Mouse (Mus musculus) CH12.LX (cell line): ENCODE results near the gene Naa35.

Experiments
- CHD1 ChIP-seq: IDR thresholded peaks from 2 replicates; pipeline ENCODE4 v1.6.1; 2012; ENCODE audit warnings: low read depth, low read length, improper control_type of control experiment, inconsistent platforms
- CTCF ChIP-seq, 2 experiments: IDR thresholded peaks in 1 of 2; conservative IDR thresholded peaks in 1 of 2; 2 replicates each; pipeline ENCODE4 v1.5.1; 2011 to 2012; ENCODE audit warnings: low read depth in 2 of 2, low read length in 2 of 2, improper control_type of control experiment in 1 of 2, inconsistent platforms in 1 of 2, mild to moderate bottlenecking in 1 of 2, moderate library complexity in 1 of 2
- E2F4 ChIP-seq: IDR thresholded peaks from 2 replicates; pipeline ENCODE4 v1.6.1; 2011; ENCODE audit warnings: low read depth, low read length, improper control_type of control experiment; ENCODE audit not compliant: insufficient replicate concordance
- ETS1 ChIP-seq: conservative IDR thresholded peaks from 2 replicates; pipeline ENCODE4 v1.6.1; 2012; ENCODE audit warnings: low read depth, mild to moderate bottlenecking, inconsistent platforms, low read length, improper control_type of control experiment, moderate library complexity
- MAZ ChIP-seq: IDR thresholded peaks from 2 replicates; pipeline ENCODE4 v1.6.1; 2012; ENCODE audit warnings: low read depth, mild to moderate bottlenecking, inconsistent platforms, low read length, improper control_type of control experiment, moderate library complexity
- ZC3H11A ChIP-seq: IDR thresholded peaks from 2 replicates; pipeline ENCODE4 v1.6.1; 2012; ENCODE audit warnings: low read depth, mild to moderate bottlenecking, inconsistent platforms, low read length, improper control_type of control experiment
- ZKSCAN1 ChIP-seq: IDR thresholded peaks from 2 replicates; pipeline ENCODE4 v1.6.1; 2012; ENCODE audit warnings: low read depth, inconsistent platforms, low read length, improper control_type of control experiment, borderline replicate concordance

- TF ChIP-seq ZC3H11A (no peak), E2F4 (no peak), MAZ (no peak), CTCF (conservative IDR thresholded peaks at IDR 0.05 in 1 of 2, IDR thresholded peaks at IDR 0.05 in 1 of 2; ENCODE audit: low read depth in 2 of 2, low read length in 2 of 2) (no peak), ETS1 (no peak), ZKSCAN1 (no peak), CHD1 (no peak)
Observed at GRCm38 (mm10) chr13:59555613-59556192, 29.4 kb upstream of the Naa35 start.
